Mouse (Mus musculus) hindbrain, embryonic 14.5 days (tissue): ENCODE data around the gene Chst10. TPM values are rescaled to one million over a fixed set of nuclear protein-coding genes. Genes with fewer than 3 reads are reported as not detected.

Experiments
- ATAC-seq: fragments of 200-750 bp; cut with Nextera tagmentation; 2 replicates; pipeline ENCODE4 v1.8.0; 2017; ENCODE audit warnings: moderate number of reproducible peaks, mild to moderate bottlenecking, moderate TSS enrichment, moderate library complexity; ENCODE audit not compliant: low FRiP score
- DNase-seq: peaks from one replicate; pipeline ENCODE4 v3.0.0-alpha.2; 2015; ENCODE audit warnings: low spot score
- H3K27ac ChIP-seq: fragments of 300-500 bp; sonication (generic); 2 replicates; pipeline ENCODE4 v1.5.1; 2014; ENCODE audit warnings: mild to moderate bottlenecking, moderate library complexity
- H3K27me3 ChIP-seq: fragments of 300-500 bp; sonication (generic); 2 replicates; pipeline ENCODE4 v1.6.1; 2014; ENCODE audit warnings: mild to moderate bottlenecking, low read length, mixed read lengths; ENCODE audit not compliant: control insufficient read depth, insufficient read depth
- H3K36me3 ChIP-seq: fragments of 300-500 bp; sonication (generic); replicated peaks from 2 replicates; pipeline ENCODE4 v1.6.1; 2014; ENCODE audit not compliant: control insufficient read depth, insufficient read depth
- H3K4me1 ChIP-seq: fragments of 300-500 bp; sonication (generic); replicated peaks from 2 replicates; pipeline ENCODE4 v1.6.1; 2014; ENCODE audit warnings: antibody characterized with exemption, low read length, mixed read lengths; ENCODE audit not compliant: control insufficient read depth, insufficient read depth
- H3K4me2 ChIP-seq: fragments of 300-500 bp; sonication (generic); replicated peaks from 2 replicates; pipeline ENCODE4 v1.6.1; 2014; ENCODE audit warnings: mild to moderate bottlenecking, moderate library complexity
- H3K4me3 ChIP-seq: fragments of 300-500 bp; sonication (generic); replicated peaks from 2 replicates; pipeline ENCODE4 v1.5.1; 2014; ENCODE audit warnings: mild to moderate bottlenecking, low read length
- H3K9ac ChIP-seq: fragments of 300-500 bp; sonication (generic); 2 replicates; pipeline ENCODE4 v1.6.1; 2014
- H3K9me3 ChIP-seq: fragments of 300-500 bp; sonication (generic); 2 replicates; pipeline ENCODE4 v1.6.1; 2016; ENCODE audit warnings: low read length; ENCODE audit not compliant: control insufficient read depth
- WGBS: fragments of 180-500 bp; shearing (Covaris S2); extraction: QIAGEN DNeasy Blood & Tissue Kit; methylation state at CpG from one replicate; pipeline ENCODE4 v1.1.7; 2014; 5-methylcytosine and 5-hydroxymethylcytosine counted together
- polyA plus RNA-seq: library from polyadenylated mRNA; unstranded; fragments of >200 nt; fragmentation: Nextera tagmentation; extraction: Ambion mirVana; gene quantifications from 2 replicates; pipeline ENCODE4 v1.2.1, GENCODE M21; 2014

Gene Chst10
- 63.1 and 66.8 TPM in 2 replicates for polyA plus RNA-seq

- under 1% methylated on average over 67 of the region's 67 CpGs for WGBS
- peak; percentile 88 for DNase-seq
- ATAC-seq = peak; percentile 92
These were observed at the start of gene Chst10 for GRCm38 (mm10) chr1:38897431-38898248. TSS of gene Chst10 (minus strand) at chr1:38898161.

GRCm38 (mm10) chr1:38939608-38940007 lies 41.6 kb upstream of the Chst10 start:
- 5% methylated on average over 5 of the region's 5 CpGs for WGBS
- Histone ChIP-seq H3K4me1 (no peaks in the 10 kb centered on the region), H3K4me3 (no peak overlapping the region), H3K9ac (no peak overlapping the region), H3K36me3 (no peaks in the 10 kb centered on the region), H3K4me2 (no peak overlapping the region), H3K9me3 (no peaks in the 10 kb centered on the region), H3K27me3 (no peaks in the 10 kb centered on the region), H3K27ac (no peak overlapping the region)
- DNase-seq (no peak), ATAC-seq (no peak)

More at GRCm38 (mm10) chr1:38897431-38898248, at the start of gene Chst10:
- Histone ChIP-seq H3K4me2 (peak within 1 kb of the TSS; percentile 65), H3K9ac (peak within 1 kb of the TSS; percentile 86), H3K27me3 (no peaks in the 10 kb centered on the region), H3K4me3 (peak within 1 kb of the TSS; percentile 66), H3K36me3 (peaks cover 21% of the 10 kb centered on the region), H3K4me1 (peaks cover 39% of the 10 kb centered on the region), H3K27ac (peak within 1 kb of the TSS; percentile 88), H3K9me3 (no peaks in the 10 kb centered on the region)

GRCm38 (mm10) chr1:38938849-38939248 lies 40.9 kb upstream of the Chst10 start, which contains the start of gene Nms:
TSS of gene Nms (plus strand) at chr1:38939149.
- H3K36me3 ChIP-seq = no peaks in the 10 kb centered on the region
- no peak within 1 kb of the TSS for H3K27ac ChIP-seq
- no peak within 1 kb of the TSS for H3K4me3 ChIP-seq
- H3K4me2 ChIP-seq = no peak within 1 kb of the TSS
- ATAC-seq (no peak), DNase-seq (no peak)
- no peaks in the 10 kb centered on the region for H3K27me3 ChIP-seq
- H3K9me3 ChIP-seq = no peaks in the 10 kb centered on the region
- 65% methylated on average over 6 of the region's 6 CpGs for WGBS
- no peak within 1 kb of the TSS for H3K9ac ChIP-seq
- H3K4me1 ChIP-seq = no peaks in the 10 kb centered on the region

- 22% methylated on average over 6 of the region's 6 CpGs for WGBS
- DNase-seq = peak; percentile 29
- Histone ChIP-seq H3K27ac (no peak overlapping the region), H3K9me3 (no peaks in the 10 kb centered on the region), H3K4me3 (no peak overlapping the region), H3K9ac (no peak overlapping the region), H3K4me2 (no peak overlapping the region), H3K27me3 (no peaks in the 10 kb centered on the region), H3K36me3 (no peaks in the 10 kb centered on the region), H3K4me1 (no peaks in the 10 kb centered on the region)
- no peak for ATAC-seq
These were observed 38.8 kb upstream of the Chst10 start for GRCm38 (mm10) chr1:38936780-38937179.

GRCm38 (mm10) chr1:38934668-38935067 lies 36.7 kb upstream of the Chst10 start:
- no peaks in the 10 kb centered on the region for H3K4me1 ChIP-seq
- H3K9ac ChIP-seq = no peak overlapping the region
- no peaks in the 10 kb centered on the region for H3K9me3 ChIP-seq
- ATAC-seq (no peak), DNase-seq (no peak)
- no peaks in the 10 kb centered on the region for H3K36me3 ChIP-seq
- H3K27ac ChIP-seq = no peak overlapping the region
- 26% methylated on average over 5 of the region's 5 CpGs for WGBS
- no peaks in the 10 kb centered on the region for H3K27me3 ChIP-seq
- H3K4me3 ChIP-seq = no peak overlapping the region
- no peak overlapping the region for H3K4me2 ChIP-seq

- no peaks in the 10 kb centered on the region for H3K27me3 ChIP-seq
- H3K27ac ChIP-seq = no peak overlapping the region
- no peaks in the 10 kb centered on the region for H3K36me3 ChIP-seq
- H3K4me3 ChIP-seq = no peak overlapping the region
- ATAC-seq (no peak), DNase-seq (no peak)
- H3K4me2 ChIP-seq = no peak overlapping the region
- no peaks in the 10 kb centered on the region for H3K9me3 ChIP-seq
- H3K9ac ChIP-seq = no peak overlapping the region
- H3K4me1 ChIP-seq = no peaks in the 10 kb centered on the region
- 70% methylated on average over 8 of the region's 8 CpGs for WGBS
These were observed 32.8 kb upstream of the Chst10 start for GRCm38 (mm10) chr1:38930767-38931166.

GRCm38 (mm10) chr1:38929468-38929867 lies 31.5 kb upstream of the Chst10 start:
- Histone ChIP-seq H3K4me2 (no peak overlapping the region), H3K9me3 (no peaks in the 10 kb centered on the region), H3K4me1 (no peaks in the 10 kb centered on the region), H3K36me3 (no peaks in the 10 kb centered on the region), H3K9ac (no peak overlapping the region), H3K27ac (no peak overlapping the region), H3K4me3 (no peak overlapping the region), H3K27me3 (no peaks in the 10 kb centered on the region)
- no peak for ATAC-seq
- DNase-seq = no peak
- 72% methylated on average over 4 of the region's 4 CpGs for WGBS

- WGBS = 79% methylated on average over 4 of the region's 4 CpGs
- Histone ChIP-seq H3K9me3 (no peaks in the 10 kb centered on the region), H3K27me3 (no peaks in the 10 kb centered on the region), H3K9ac (no peak overlapping the region), H3K4me1 (no peaks in the 10 kb centered on the region), H3K27ac (no peak overlapping the region), H3K36me3 (no peaks in the 10 kb centered on the region), H3K4me2 (no peak overlapping the region), H3K4me3 (no peak overlapping the region)
- no peak for DNase-seq
- ATAC-seq = no peak
These were observed 31.0 kb upstream of the Chst10 start for GRCm38 (mm10) chr1:38928996-38929395.

- 65% methylated on average over 2 of the region's 2 CpGs for WGBS
These were observed 6.0 kb upstream of the Chst10 start for GRCm38 (mm10) chr1:38903985-38904384.

More at GRCm38 (mm10) chr1:38903985-38904384, 6.0 kb upstream of the Chst10 start:
- no peak for DNase-seq
- no peak overlapping the region for H3K27ac ChIP-seq
- H3K27me3 ChIP-seq = no peaks in the 10 kb centered on the region
- no peak overlapping the region for H3K9ac ChIP-seq
- H3K9me3 ChIP-seq = no peaks in the 10 kb centered on the region
- no peak for ATAC-seq
- no peak overlapping the region for H3K4me2 ChIP-seq
- no peak overlapping the region for H3K4me3 ChIP-seq
- no peaks in the 10 kb centered on the region for H3K36me3 ChIP-seq
- no peaks in the 10 kb centered on the region for H3K4me1 ChIP-seq
